Mouse (Mus musculus) layer of hippocampus, postnatal 14 days (tissue): ENCODE measurements around the gene 2900011O08Rik. TPM values are rescaled to one million over a fixed set of nuclear protein-coding genes. Genes with fewer than 3 reads are reported as not detected.

Experiments
- DNase-seq, 2 experiments: peaks; one replicate each; pipeline ENCODE4 v3.0.0; 2021 to 2022; ENCODE audit warnings: low spot score in 2 of 2, mixed read lengths in 1 of 2
- microRNA-seq, 2 experiments: library from miRNA; unstranded; fragments of <30 nt; microRNA quantifications; one replicate each; pipeline ENCODE4 v1.2.0; 2021
- total RNA-seq, 2 experiments: library from RNA; stranded (reverse); gene quantifications; 2 replicates each; pipeline ENCODE4 v1.2.3; 2021

2900011O08Rik gene
- total RNA-seq, 2 experiments from 2014 or later, result 252 to 262 TPM

- DNase-seq, result no peak
These were observed 142.6 kb downstream of the 2900011O08Rik start for GRCm38 (mm10) chr16:14128977-14129376.

DNA sequence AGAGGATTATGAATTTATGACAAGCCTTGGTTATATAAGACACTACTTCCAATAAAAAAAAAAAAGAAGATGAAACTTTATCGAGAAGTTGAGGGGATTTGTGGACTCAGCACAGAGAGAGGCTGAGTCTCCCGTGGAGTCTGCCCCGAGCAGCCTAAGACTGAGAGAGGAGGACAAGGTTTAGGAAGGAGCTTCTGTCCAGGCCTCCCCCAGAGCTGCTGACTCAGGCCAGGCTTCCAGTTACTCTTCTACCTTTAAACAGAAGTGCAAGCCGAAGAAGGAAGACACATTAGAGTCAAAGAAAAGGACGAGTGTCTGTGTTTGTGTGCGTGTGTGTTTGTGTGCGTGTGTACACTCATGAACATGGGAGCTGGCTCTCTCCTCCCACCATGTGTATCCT, 144.4 kb downstream of the 2900011O08Rik start:
- DNase-seq, result no peak

- DNase-seq, result no peak
These were observed 145.0 kb downstream of the 2900011O08Rik start for GRCm38 (mm10) chr16:14131376-14131775.

GRCm38 (mm10) chr16:14131838-14132237, 145.4 kb downstream of the 2900011O08Rik start:
- DNase-seq, result no peak

DNA sequence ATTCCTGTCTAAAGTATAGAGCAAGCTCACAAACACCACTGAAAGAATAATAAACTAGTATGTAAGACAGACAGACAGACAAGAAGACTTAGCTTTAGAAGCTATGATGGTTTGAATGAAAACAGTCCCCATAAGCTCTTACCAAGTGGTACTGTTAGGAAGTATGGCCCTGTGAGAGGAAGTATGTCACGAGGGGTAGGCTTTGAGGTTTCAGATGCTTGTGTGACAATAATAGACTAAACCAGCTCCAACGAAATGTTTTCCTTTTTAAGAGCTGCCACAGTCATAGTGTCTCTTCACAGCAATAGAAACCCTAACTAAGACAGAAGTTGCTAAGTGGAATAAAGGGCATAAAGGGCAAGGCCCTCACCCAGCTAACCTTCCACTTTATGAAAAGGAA, 148.6 kb downstream of the 2900011O08Rik start:
- no peak for DNase-seq

- DNase-seq, result no peak
These were observed 151.7 kb downstream of the 2900011O08Rik start for GRCm38 (mm10) chr16:14137976-14138561.

GRCm38 (mm10) chr16:14139106-14139505, 152.7 kb downstream of the 2900011O08Rik start:
- DNase-seq, result no peak

DNA sequence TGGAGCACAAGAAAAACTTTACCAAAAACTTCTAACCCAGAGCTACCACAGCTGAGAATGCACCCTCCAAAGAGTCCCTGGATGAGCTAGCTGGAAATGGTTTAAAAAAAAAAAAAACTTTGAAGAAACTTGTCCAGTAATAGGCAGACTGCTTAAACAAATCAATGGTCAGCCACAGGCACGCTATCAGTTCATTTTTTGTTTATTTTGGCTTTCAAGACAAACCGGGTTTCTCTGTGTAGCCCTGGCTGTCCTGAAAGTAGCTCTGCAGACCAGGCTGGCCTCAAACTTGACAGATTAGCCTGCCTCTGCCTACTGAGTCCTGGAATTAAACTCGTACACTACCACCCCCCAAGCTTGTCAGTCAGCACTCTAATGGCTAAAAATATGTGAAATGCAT, 156.9 kb downstream of the 2900011O08Rik start:
- DNase-seq, result no peak

DNA sequence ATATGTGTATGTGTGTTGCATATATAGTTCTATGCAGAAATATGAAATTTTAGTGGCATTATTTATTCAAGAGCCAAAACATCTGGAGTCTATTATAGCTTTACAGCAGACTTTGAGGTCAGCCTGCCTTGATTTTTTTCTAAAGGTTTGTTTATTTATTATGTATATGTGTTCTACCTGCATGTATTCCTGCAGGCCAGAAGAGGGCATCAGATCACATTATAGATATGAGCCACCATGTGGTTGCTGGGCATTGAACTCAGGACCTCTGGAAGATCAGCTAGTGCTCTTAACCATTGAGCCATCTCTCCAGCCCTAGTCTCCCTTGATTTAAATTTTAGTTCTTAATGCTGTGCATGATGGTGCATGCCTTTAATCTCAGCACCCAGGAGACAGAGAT, 161.3 kb downstream of the 2900011O08Rik start:
- no peak for DNase-seq

Small RNA genes lying within 50 kb of the gene (microRNA-seq; reads per million reads assigned to microRNA genes)
- gene Gm27671, result 0 to 0.45 reads per million in 2 experiments

Other genes starting within 250 kb of the 2900011O08Rik start
- gene Rrn3, start 205.9 kb upstream of the 2900011O08Rik start, total RNA-seq, result 10 to 100 TPM; 43.5 to 47.5 TPM
- gene Ntan1, start 167.8 kb upstream of the 2900011O08Rik start, total RNA-seq, result 10 to 100 TPM; 81.7 to 85.0 TPM
- gene Pdxdc1, start 83.5 kb upstream of the 2900011O08Rik start, total RNA-seq, result 10 to 100 TPM; 70.4 to 78.1 TPM
- gene Mpv17l, start 83.4 kb upstream of the 2900011O08Rik start, total RNA-seq, result 10 to 100 TPM; 75.7 to 78.4 TPM
- 1 to 10 TPM; 2.2 to 2.5 TPM for gene Ifitm7, start 284 bp downstream of the 2900011O08Rik start, total RNA-seq
- gene Nde1, start 176.7 kb downstream of the 2900011O08Rik start, total RNA-seq, result 10 to 100 TPM; 30.8 to 40.1 TPM
- gene Marf1, start 176.7 kb downstream of the 2900011O08Rik start, total RNA-seq, result 10 to 100 TPM; 58.0 to 62.1 TPM